In genomic region chr12:102674123-102674522, GRCm38 (mm10) we compare ENCODE assay signal across 17 mouse cellular contexts. TPM values are rescaled to one million over a fixed set of nuclear protein-coding genes. Genes with fewer than 3 reads are reported as not detected.
DNase-seq lines count a peak whose midpoint lies in the region; TF ChIP-seq lines count a peak whose summit lies in the region.
"Had no signal": no experiment of that assay in that cellular context is flagged by ENCODE, and none has a peak within 500 bp of the region (broad histone marks: within the 10 kb centered on the region; RNA-seq: fewer than 3 reads in every experiment).

No protein-coding gene starts in this region.

- WGBS in bone marrow, adult 2 months, result 51% methylated on average over 13 of the region's 13 CpGs

- peak; percentile 39 to 65 for DNase-seq in left cerebral cortex, adult 18-20 months (ENCODE audit: low spot score in 2 of 2)
- DNase-seq in left cerebral cortex, adult 8-10 months (ENCODE audit: low spot score in 2 of 2), result no peak
- peak; percentile 37 for DNase-seq in thymus, postnatal 14 days
- DNase-seq in thymus, postnatal 36 days, result no peak
- no peak for DNase-seq in kidney, adult 9 months
- DNase-seq in cerebellum, postnatal 36 days, result no peak
- DNase-seq: cerebellum, adult 11-12 months; cerebellum, postnatal 25 days; heart, postnatal 10 days; kidney, postnatal 10 days; liver; liver, postnatal 0 days; lung, postnatal 14 days had no signal

- H3K4me3 ChIP-seq in bone marrow, adult 2 months (replicated peaks; ENCODE audit: control insufficient read depth, low read depth, low read length), result no peak overlapping the region
- H3K4me3 ChIP-seq: embryonic facial prominence, embryonic 10.5 days; forebrain, embryonic 13.5 days had no signal

- TF ChIP-seq POLR2A in bone marrow, adult 2 months (IDR thresholded peaks at IDR 0.05; ENCODE audit: borderline replicate concordance, control insufficient read depth, low read depth, low read length), result no peak

- no peak for TF ChIP-seq CTCF in bone marrow, adult 2 months (IDR thresholded peaks at IDR 0.05; ENCODE audit: control insufficient read depth, insufficient read depth, low read length)

- peak overlapping the region; percentile 1 for H3K27ac ChIP-seq in bone marrow, adult 2 months (ENCODE audit: control insufficient read depth, insufficient read depth, low read depth, low read length, poor library complexity)
- H3K27ac ChIP-seq: embryonic facial prominence, embryonic 10.5 days; forebrain, embryonic 13.5 days; hindbrain, embryonic 14.5 days had no signal

- H3K4me1 ChIP-seq in bone marrow, adult 2 months (ENCODE audit: control insufficient read depth, insufficient read depth, low read length), result peaks cover 5% of the 10 kb centered on the region; the same call in 1 of the 2 replicates

RNA-seq across cellular contexts. Expression of gene Itpk1, which starts 30.6 kb away (rescaled TPM):
- total RNA-seq in left cerebral cortex, adult 18-20 months (2021), result 10 to 100 TPM; 56.0 to 63.6 TPM
- 10 to 100 TPM; 58.8 to 68.2 (median 62.5) TPM for total RNA-seq in left cerebral cortex, adult 8-10 months (2022)
- polyA plus RNA-seq in bone marrow, adult 2 months (2011; ENCODE audit: insufficient read depth, insufficient read length, low replicate concordance, missing spikeins), result 9.9 and 15.8 TPM in 2 replicates

Comparison
In these comparisons a context has a peak if more than half of its experiments do, and no peak if none do; other contexts are left out.
1. DNase-seq: peak in left cerebral cortex, adult 18-20 months (2 of 2) and thymus, postnatal 14 days (single experiment); none in left cerebral cortex, adult 8-10 months (0 of 2), thymus, postnatal 36 days (0 of 2), kidney, adult 9 months (single experiment) and cerebellum, postnatal 36 days (0 of 2).